Mouse (Mus musculus) embryonic facial prominence, embryonic 11.5 days (tissue): ENCODE measurements at regions not wholly inside any gene's neighbourhood (a gene's known extent, or its start where the extent isn't known, plus 50 kb on each side); places are given as distances from the start of the nearest gene placed in this dataset.

Experiments used
- ATAC-seq: fragments of 200-750 bp; cut with Nextera tagmentation; replicated peaks from 2 replicates; pipeline ENCODE4 v1.8.0; 2017; ENCODE audit warnings: low read depth; ENCODE audit not compliant: insufficient number of reproducible peaks, low FRiP score, low TSS enrichment
- DNase-seq: peaks from one replicate; pipeline ENCODE4 v3.0.0-alpha.2; 2015; ENCODE audit warnings: low spot score
- H3K27ac ChIP-seq: fragments of 300-500 bp; sonication (generic); replicated peaks from 2 replicates; pipeline ENCODE4 v1.5.1; 2014; ENCODE audit warnings: mild to moderate bottlenecking, low read depth, low read length, control low read depth
- H3K27me3 ChIP-seq: fragments of 300-500 bp; sonication (generic); 2 replicates; pipeline ENCODE4 v1.6.1; 2014; ENCODE audit warnings: mild to moderate bottlenecking, low read length, moderate library complexity, mixed read lengths; ENCODE audit not compliant: control insufficient read depth, insufficient read depth
- H3K36me3 ChIP-seq: fragments of 300-500 bp; sonication (generic); replicated peaks from 2 replicates; pipeline ENCODE4 v1.6.1; 2014; ENCODE audit warnings: low read depth, mild to moderate bottlenecking, low read length, moderate library complexity, mixed read lengths; ENCODE audit not compliant: control insufficient read depth, insufficient read depth
- H3K4me1 ChIP-seq: fragments of 300-500 bp; sonication (generic); 2 replicates; pipeline ENCODE4 v1.6.1; 2014; ENCODE audit warnings: low read length, mixed read lengths; ENCODE audit not compliant: control insufficient read depth, insufficient read depth
- H3K4me2 ChIP-seq: fragments of 300-500 bp; sonication (generic); 2 replicates; pipeline ENCODE4 v1.6.1; 2014; ENCODE audit warnings: low read depth, mild to moderate bottlenecking, control low read depth, low read length, moderate library complexity
- H3K4me3 ChIP-seq: fragments of 300-500 bp; sonication (generic); 2 replicates; pipeline ENCODE4 v1.5.1; 2014; ENCODE audit warnings: low read depth, low read length, control low read depth
- H3K9ac ChIP-seq: fragments of 300-500 bp; sonication (generic); replicated peaks from 2 replicates; pipeline ENCODE4 v1.6.1; 2014; ENCODE audit warnings: mild to moderate bottlenecking, control low read depth, low read length
- H3K9me3 ChIP-seq: fragments of 300-500 bp; sonication (generic); replicated peaks from 2 replicates; pipeline ENCODE4 v1.6.1; 2016; ENCODE audit warnings: mild to moderate bottlenecking, low read length, inconsistent platforms, mixed read lengths; ENCODE audit not compliant: control insufficient read depth
- WGBS: fragments of 180-500 bp; shearing (Covaris S2); extraction: QIAGEN DNeasy Blood & Tissue Kit; methylation state at CpG from one replicate; pipeline ENCODE4 v1.1.7; 2014; 5-methylcytosine and 5-hydroxymethylcytosine counted together

DNA sequence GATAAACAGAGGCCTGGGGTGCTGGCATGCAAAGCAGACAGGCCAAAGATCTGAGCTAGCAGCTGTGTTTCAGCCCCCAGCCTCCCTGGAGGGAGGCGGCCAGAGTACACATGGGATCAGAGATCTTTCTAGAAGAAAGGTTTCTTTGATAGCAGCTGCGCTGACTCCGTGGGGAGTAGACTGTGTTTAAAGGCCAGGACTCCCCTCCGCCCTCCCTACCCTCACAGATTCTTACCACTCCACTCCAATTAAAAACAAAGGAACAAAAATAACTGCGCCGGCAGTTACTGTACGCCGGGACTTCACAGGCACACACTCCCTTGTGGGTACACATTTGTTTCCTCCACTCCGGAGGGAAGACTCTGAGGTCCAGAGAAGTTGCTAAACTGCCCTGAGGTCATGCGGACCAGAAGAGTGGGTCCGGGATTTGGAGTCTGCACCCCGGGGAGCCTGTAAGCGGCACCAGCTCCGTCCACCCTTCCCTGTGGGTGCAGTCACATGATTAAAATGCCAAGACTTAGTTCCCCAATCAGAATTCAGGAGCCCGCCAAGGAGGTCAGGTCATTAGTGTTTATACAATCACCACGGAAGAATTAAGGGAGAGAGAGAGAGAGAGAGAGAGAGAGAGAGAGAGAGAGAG, 411.5 kb downstream of the Zfp536 start:
- DNase-seq, result peak; percentile 61
- Histone ChIP-seq H3K4me1 (peaks cover 7% of the 10 kb centered on the region; the same call in 1 of the 2 replicates), H3K9ac (peak overlapping the region; percentile 53), H3K36me3 (no peaks in the 10 kb centered on the region), H3K4me3 (0 out of 2 replicates have a peak overlapping the region, but pooled peaks have one; percentile 5), H3K27me3 (no peaks in the 10 kb centered on the region), H3K27ac (peak overlapping the region; percentile 71), H3K9me3 (no peaks in the 10 kb centered on the region), H3K4me2 (peak overlapping the region; percentile 49)
- 0 out of 2 replicates have a peak, but pooled peaks have one; percentile 8 for ATAC-seq
- 2% methylated on average over 16 of the region's 16 CpGs for WGBS

DNA sequence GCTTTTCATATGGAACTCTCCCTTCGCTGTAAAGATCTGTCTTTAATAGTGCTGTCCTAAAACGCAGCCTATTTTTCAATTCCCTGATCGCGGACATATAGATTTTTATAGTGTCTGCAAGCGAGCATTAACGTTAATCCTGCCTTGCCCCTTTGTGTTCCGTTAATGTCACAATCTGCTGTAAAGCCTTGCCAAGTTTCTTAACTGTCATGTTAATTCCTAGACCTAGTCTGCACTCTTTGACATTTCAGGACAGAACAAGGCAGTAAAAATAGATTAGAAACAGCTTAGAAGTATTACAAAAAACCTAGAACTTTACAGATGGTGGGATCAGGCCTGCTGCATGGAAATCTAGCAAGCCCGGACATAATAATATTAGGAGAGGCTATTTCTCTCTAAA, 410.6 kb downstream of the Zfp536 start:
- Histone ChIP-seq H3K36me3 (no peaks in the 10 kb centered on the region), H3K4me2 (no peak overlapping the region), H3K9ac (0 out of 2 replicates have a peak overlapping the region, but pooled peaks have one; percentile 7), H3K27me3 (no peaks in the 10 kb centered on the region), H3K9me3 (no peaks in the 10 kb centered on the region), H3K4me1 (peaks cover 7% of the 10 kb centered on the region; the same call in 1 of the 2 replicates), H3K27ac (peak overlapping the region; percentile 72), H3K4me3 (no peak overlapping the region)
- no peak for ATAC-seq
- WGBS, result 28% methylated on average over 8 of the region's 8 CpGs
- peak; percentile 24 for DNase-seq

DNA sequence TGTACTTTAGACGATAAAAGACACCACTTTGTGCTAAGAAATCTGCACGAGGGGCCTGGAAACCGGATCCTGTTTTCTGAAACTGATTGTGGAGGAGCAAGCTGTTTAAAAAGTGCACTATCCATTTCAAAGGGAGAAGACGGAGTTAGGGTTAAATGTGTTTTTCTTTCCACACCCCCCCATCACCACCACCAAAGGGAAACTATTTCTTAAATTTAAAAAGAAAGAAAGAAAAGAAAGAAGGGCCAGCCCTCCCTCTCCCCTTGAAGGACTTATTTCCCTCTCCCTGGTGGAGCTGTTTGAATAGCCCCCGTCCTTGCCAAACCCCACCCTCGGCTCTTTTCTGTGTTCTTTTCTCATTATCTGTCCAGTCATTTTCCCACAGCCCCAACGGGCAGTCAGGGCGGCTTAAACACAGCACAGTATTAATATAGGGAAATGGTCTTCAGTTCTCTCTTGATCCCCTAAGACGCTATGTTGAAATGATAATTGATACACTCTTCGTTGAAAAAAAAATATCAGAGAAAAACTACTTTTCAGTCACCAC, 409.7 kb downstream of the Zfp536 start:
- 9% methylated on average over 10 of the region's 10 CpGs for WGBS
- DNase-seq, result peak; percentile 59
- H3K4me2 ChIP-seq, result no peak overlapping the region
- no peak; the same call in 1 of the 2 replicates for ATAC-seq
- 0 out of 2 replicates have a peak overlapping the region, but pooled peaks have one; percentile 1 for H3K27ac ChIP-seq
- H3K9ac ChIP-seq, result no peak overlapping the region
- H3K27me3 ChIP-seq, result no peaks in the 10 kb centered on the region
- H3K4me1 ChIP-seq, result peaks cover 7% of the 10 kb centered on the region; the same call in 1 of the 2 replicates
- H3K4me3 ChIP-seq, result no peak overlapping the region
- no peaks in the 10 kb centered on the region for H3K36me3 ChIP-seq
- no peaks in the 10 kb centered on the region for H3K9me3 ChIP-seq

DNA sequence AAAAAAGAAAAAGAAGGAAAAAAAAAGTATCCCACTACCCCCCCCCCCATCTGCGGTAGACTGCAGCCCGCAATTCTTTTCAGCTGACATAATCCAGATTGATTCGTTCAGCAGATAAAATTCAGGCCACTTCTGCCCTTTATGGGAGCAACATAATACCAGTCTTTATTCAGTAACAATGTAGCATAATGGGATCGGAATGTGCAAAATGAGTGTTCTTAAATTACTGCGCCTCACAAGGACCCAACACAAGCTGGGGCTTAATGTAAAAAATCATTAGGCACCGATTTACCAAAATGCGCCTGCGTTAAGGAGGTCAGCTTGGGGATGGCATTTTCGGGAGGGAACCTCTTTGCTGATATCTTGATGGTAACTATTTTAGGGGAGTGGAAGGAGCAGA, 409.2 kb downstream of the Zfp536 start:
- DNase-seq (peak; percentile 64), ATAC-seq (no peak; the same call in 1 of the 2 replicates)
- H3K9me3 ChIP-seq, result no peaks in the 10 kb centered on the region
- peaks cover 7% of the 10 kb centered on the region; the same call in 1 of the 2 replicates for H3K4me1 ChIP-seq
- no peaks in the 10 kb centered on the region for H3K27me3 ChIP-seq
- H3K27ac ChIP-seq, result no peak overlapping the region; the same call in 1 of the 2 replicates
- no peak overlapping the region for H3K4me3 ChIP-seq
- no peaks in the 10 kb centered on the region for H3K36me3 ChIP-seq
- 23% methylated on average over 9 of the region's 9 CpGs for WGBS
- peak overlapping the region; percentile 10; the same call in 1 of the 2 replicates for H3K4me2 ChIP-seq
- no peak overlapping the region for H3K9ac ChIP-seq

- Histone ChIP-seq H3K36me3 (no peaks in the 10 kb centered on the region), H3K4me2 (no peak overlapping the region), H3K27ac (no peak overlapping the region), H3K4me3 (no peak overlapping the region), H3K9ac (no peak overlapping the region), H3K27me3 (no peaks in the 10 kb centered on the region), H3K9me3 (no peaks in the 10 kb centered on the region), H3K4me1 (peaks cover 7% of the 10 kb centered on the region; the same call in 1 of the 2 replicates)
- DNase-seq, result no peak
- no peak for ATAC-seq
- 92% methylated on average over 19 of the region's 19 CpGs for WGBS
These were observed 407.4 kb downstream of the Zfp536 start for GRCm38 (mm10) chr7:37366006-37366405.

DNA sequence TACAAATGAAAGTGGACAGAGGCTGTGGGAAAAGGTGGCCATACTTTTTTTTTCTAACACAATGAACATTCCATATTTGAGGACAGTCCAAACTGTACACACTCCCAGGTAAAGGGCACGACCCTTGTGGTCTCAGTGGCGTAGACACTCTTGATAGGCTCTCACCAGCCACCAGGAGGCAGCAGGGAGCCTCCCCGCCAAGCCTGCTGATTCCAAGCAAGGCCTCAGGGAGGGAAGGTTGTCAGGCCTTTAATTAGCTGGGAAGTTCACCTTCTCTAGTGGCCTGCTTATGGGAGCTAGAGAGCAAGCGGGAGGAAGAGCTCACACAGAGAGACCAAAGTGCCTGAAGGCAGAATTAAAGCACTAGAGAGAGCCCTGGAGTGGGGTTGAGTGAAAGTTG, 403.7 kb downstream of the Zfp536 start:
- WGBS, result 35% methylated on average over 4 of the region's 4 CpGs
- ATAC-seq (no peak), DNase-seq (no peak)
- no peak overlapping the region for H3K27ac ChIP-seq
- no peak overlapping the region for H3K4me3 ChIP-seq
- no peaks in the 10 kb centered on the region for H3K9me3 ChIP-seq
- no peak overlapping the region for H3K9ac ChIP-seq
- no peaks in the 10 kb centered on the region for H3K27me3 ChIP-seq
- H3K36me3 ChIP-seq, result no peaks in the 10 kb centered on the region
- no peaks in the 10 kb centered on the region; the same call in 1 of the 2 replicates for H3K4me1 ChIP-seq
- H3K4me2 ChIP-seq, result no peak overlapping the region

DNA sequence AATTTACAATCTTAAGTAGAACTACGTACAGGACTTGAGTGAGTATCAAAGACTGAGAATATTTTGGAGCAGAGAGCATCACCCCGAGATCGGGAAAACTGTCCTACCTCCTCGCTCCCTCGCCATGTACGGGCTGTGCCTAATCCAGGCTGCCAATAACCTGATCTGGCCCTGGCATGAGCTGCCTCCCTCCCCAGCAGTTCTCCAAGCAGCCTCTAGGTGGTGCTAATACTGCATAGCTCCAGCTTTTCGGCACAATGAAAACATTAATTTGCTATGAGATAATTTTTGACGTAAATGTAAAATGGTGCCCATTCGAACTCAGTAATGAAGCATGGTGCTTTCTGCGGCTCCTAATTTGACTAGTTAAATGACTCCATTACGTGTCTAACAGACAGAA, 399.6 kb downstream of the Zfp536 start:
- 13% methylated on average over 11 of the region's 11 CpGs for WGBS
- no peak overlapping the region for H3K9ac ChIP-seq
- ATAC-seq (no peak), DNase-seq (peak; percentile 92)
- no peak overlapping the region for H3K27ac ChIP-seq
- H3K36me3 ChIP-seq, result no peaks in the 10 kb centered on the region
- no peaks in the 10 kb centered on the region; the same call in 1 of the 2 replicates for H3K4me1 ChIP-seq
- peak overlapping the region; percentile 21; the same call in 1 of the 2 replicates for H3K4me2 ChIP-seq
- H3K9me3 ChIP-seq, result no peaks in the 10 kb centered on the region
- H3K27me3 ChIP-seq, result no peaks in the 10 kb centered on the region
- H3K4me3 ChIP-seq, result no peak overlapping the region

GRCm38 (mm10) chr7:37375044-37375443, 398.4 kb downstream of the Zfp536 start:
- no peaks in the 10 kb centered on the region for H3K27me3 ChIP-seq
- H3K4me2 ChIP-seq, result no peak overlapping the region
- H3K4me1 ChIP-seq, result no peaks in the 10 kb centered on the region; the same call in 1 of the 2 replicates
- WGBS, result 37% methylated on average over 9 of the region's 9 CpGs
- H3K27ac ChIP-seq, result no peak overlapping the region
- no peak overlapping the region for H3K4me3 ChIP-seq
- H3K9me3 ChIP-seq, result no peaks in the 10 kb centered on the region
- ATAC-seq (peak; percentile 50; the same call in 1 of the 2 replicates), DNase-seq (no peak)
- H3K36me3 ChIP-seq, result no peaks in the 10 kb centered on the region
- no peak overlapping the region for H3K9ac ChIP-seq
